In genomic region chr2:157423706-157424125, GRCm38 (mm10) we compare ENCODE assay signal across 8 mouse cellular contexts. TPM values are rescaled to one million over a fixed set of nuclear protein-coding genes. Genes with fewer than 3 reads are reported as not detected.
DNase-seq lines count a peak whose midpoint lies in the region; ATAC-seq and TF ChIP-seq lines count a peak whose summit lies in the region.

No protein-coding gene starts in this region.

- H3K27ac ChIP-seq in hindbrain, embryonic 14.5 days, result peak overlapping the region; percentile 92
- H3K27ac ChIP-seq in midbrain, embryonic 15.5 days, result peak overlapping the region; percentile 92

- H3K9ac ChIP-seq in hindbrain, embryonic 14.5 days, result peak overlapping the region; percentile 99
- peak overlapping the region; percentile 98 for H3K9ac ChIP-seq in midbrain, embryonic 15.5 days

- no peak for TF ChIP-seq CTCF in lung, adult 2 months (IDR thresholded peaks at IDR 0.05; ENCODE audit: insufficient read depth, low read length)

- peaks cover 11% of the 10 kb centered on the region for H3K36me3 ChIP-seq in hindbrain, embryonic 14.5 days (replicated peaks; ENCODE audit: control insufficient read depth, insufficient read depth)
- H3K36me3 ChIP-seq in midbrain, embryonic 15.5 days (replicated peaks), result no peaks in the 10 kb centered on the region

- ATAC-seq in hindbrain, embryonic 14.5 days (ENCODE audit: low FRiP score), result no peak
- 0 out of 2 replicates have a peak, but pooled peaks have one; percentile 6 for ATAC-seq in midbrain, embryonic 15.5 days (replicated peaks)
- ATAC-seq in monocyte, adult 5-6 weeks (replicated peaks; ENCODE audit: insufficient number of reproducible peaks, low FRiP score, low TSS enrichment, poor library complexity, severe bottlenecking), result no peak

- peak overlapping the region; percentile 94 for H3K4me2 ChIP-seq in hindbrain, embryonic 14.5 days (replicated peaks)
- peak overlapping the region; percentile 65 for H3K4me2 ChIP-seq in midbrain, embryonic 15.5 days

- no peak for DNase-seq in lung, adult 2 months
- no peak for DNase-seq in lung, adult 18-20 months
- peak; percentile 44 for DNase-seq in embryo, embryonic 11 days
- no peak for DNase-seq in hindbrain, embryonic 14.5 days (ENCODE audit: low spot score)
- no peak for DNase-seq in gastrocnemius, adult 8-10 months (ENCODE audit: low spot score in 2 of 2)
- DNase-seq in right cerebral cortex, postnatal 10 days (ENCODE audit: low spot score in 2 of 2), result no peak

- peak overlapping the region; percentile 64 for H3K4me3 ChIP-seq in lung, adult 2 months (replicated peaks; ENCODE audit: extremely low read depth, low read depth, low read length)
- peak overlapping the region; percentile 82 for H3K4me3 ChIP-seq in hindbrain, embryonic 14.5 days (replicated peaks; ENCODE audit: low read length)
- H3K4me3 ChIP-seq in midbrain, embryonic 15.5 days, result peak overlapping the region; percentile 84

- no peak for TF ChIP-seq POLR2A in lung, adult 2 months (IDR thresholded peaks at IDR 0.05; ENCODE audit: borderline replicate concordance, extremely low read depth, low read depth, low read length)

- peaks cover 17% of the 10 kb centered on the region; the same call in 1 of the 2 replicates for H3K4me1 ChIP-seq in lung, adult 2 months (ENCODE audit: control insufficient read depth, insufficient read depth, low read length)
- H3K4me1 ChIP-seq in hindbrain, embryonic 14.5 days (replicated peaks; ENCODE audit: control insufficient read depth, insufficient read depth, low read length), result peaks cover 50% of the 10 kb centered on the region
- peaks cover 53% of the 10 kb centered on the region for H3K4me1 ChIP-seq in midbrain, embryonic 15.5 days

- WGBS in lung, adult 2 months, result 7% methylated on average over 21 of the region's 21 CpGs
- 8% methylated on average over 15 of the region's 21 CpGs for WGBS in hindbrain, embryonic 14.5 days
- WGBS in midbrain, embryonic 15.5 days, result 8% methylated on average over 21 of the region's 21 CpGs

- no peaks in the 10 kb centered on the region for H3K9me3 ChIP-seq in hindbrain, embryonic 14.5 days (ENCODE audit: control insufficient read depth, low read length)
- H3K9me3 ChIP-seq in midbrain, embryonic 15.5 days, result no peaks in the 10 kb centered on the region

- no peaks in the 10 kb centered on the region for H3K27me3 ChIP-seq in hindbrain, embryonic 14.5 days (ENCODE audit: control insufficient read depth, insufficient read depth, low read length)
- H3K27me3 ChIP-seq in midbrain, embryonic 15.5 days (replicated peaks), result no peaks in the 10 kb centered on the region

RNA-seq across cellular contexts. Expression of gene Src, which starts 5.5 kb away (rescaled TPM):
- 59.8 and 62.3 TPM in 2 replicates for polyA plus RNA-seq in lung, adult 2 months (2012; rRNA removed)
- polyA plus RNA-seq in hindbrain, embryonic 14.5 days (2014; fragmentation: Nextera tagmentation; extraction: Ambion mirVana), result 24.8 and 30.1 TPM in 2 replicates
- 40.3 and 43.2 TPM in 2 replicates for polyA plus RNA-seq in midbrain, embryonic 15.5 days (2015; fragmentation: Nextera tagmentation; extraction: Ambion mirVana)
- total RNA-seq in gastrocnemius, adult 8-10 months (2022), result 1 to 10 TPM; 1.3 to 2.3 (median 1.7) TPM
- total RNA-seq in monocyte, adult 5-6 weeks (2017), result 0.29 to 0.39 TPM (median 0.32 TPM) in 3 replicates

RNA-seq across cellular contexts. Expression of gene Manbal, which starts 56.3 kb away (rescaled TPM):
- 85.5 and 108 TPM in 2 replicates for polyA plus RNA-seq in lung, adult 2 months (2012; rRNA removed)
- 53.3 and 58.1 TPM in 2 replicates for polyA plus RNA-seq in hindbrain, embryonic 14.5 days (2014; fragmentation: Nextera tagmentation; extraction: Ambion mirVana)
- 104 and 107 TPM in 2 replicates for polyA plus RNA-seq in midbrain, embryonic 15.5 days (2015; fragmentation: Nextera tagmentation; extraction: Ambion mirVana)
- total RNA-seq in gastrocnemius, adult 8-10 months (2022), result 10 to 100 TPM; 16.4 to 18.4 (median 17.4) TPM
- 10.4 to 20.2 TPM (median 14.3 TPM) in 3 replicates for total RNA-seq in monocyte, adult 5-6 weeks (2017)
